Mouse (Mus musculus): ENCODE data around the gene Pagr1a. TPM values are rescaled to one million over a fixed set of nuclear protein-coding genes. Genes with fewer than 3 reads are reported as not detected.
A peak's percentile ranks its signal among the peaks of the same experiment; 100 is the strongest.

The Pagr1a gene
- polyA plus RNA-seq, 1 experiment from 2014 or later: 20.7 TPM

- Histone ChIP-seq H3K4me2 (replicated peaks; ENCODE audit: low read depth, low read length) (peak within 1 kb of the TSS; percentile 73), H3K36me3 (ENCODE audit: insufficient read depth, low read length) (no peaks in the 10 kb centered on the region), H3K9ac (replicated peaks; ENCODE audit: low read depth) (peak within 1 kb of the TSS; percentile 68), H3K4me1 (ENCODE audit: insufficient read depth, low read depth, low read length) (peaks cover 4% of the 10 kb centered on the region; the same call in 1 of the 2 replicates), H3K4me3 (ENCODE audit: low read depth, low read length) (peak within 1 kb of the TSS; percentile 65), H3K27ac (ENCODE audit: low read length) (peak within 1 kb of the TSS; percentile 83), H3K9me3 (ENCODE audit: low read length) (no peaks in the 10 kb centered on the region), H3K27me3 (replicated peaks; ENCODE audit: insufficient read depth, low read length) (no peaks in the 10 kb centered on the region)
- DNase-seq (ENCODE audit: low spot score) (peak; percentile 92), ATAC-seq (peak; percentile 13; the same call in 1 of the 2 replicates)
- WGBS: 10% methylated on average over 11 of the region's 11 CpGs
- TF ChIP-seq CTCF (IDR thresholded peaks at IDR 0.05) (no peak), EP300 (IDR thresholded peaks at IDR 0.05) (no peak)
Observed at GRCm38 (mm10) chr7:127014320-127014719, 2.8 kb downstream of the Pagr1a start, which contains the start of gene Mvp. Gene Mvp, minus strand, starts transcription at chr7:127014621.

DNA sequence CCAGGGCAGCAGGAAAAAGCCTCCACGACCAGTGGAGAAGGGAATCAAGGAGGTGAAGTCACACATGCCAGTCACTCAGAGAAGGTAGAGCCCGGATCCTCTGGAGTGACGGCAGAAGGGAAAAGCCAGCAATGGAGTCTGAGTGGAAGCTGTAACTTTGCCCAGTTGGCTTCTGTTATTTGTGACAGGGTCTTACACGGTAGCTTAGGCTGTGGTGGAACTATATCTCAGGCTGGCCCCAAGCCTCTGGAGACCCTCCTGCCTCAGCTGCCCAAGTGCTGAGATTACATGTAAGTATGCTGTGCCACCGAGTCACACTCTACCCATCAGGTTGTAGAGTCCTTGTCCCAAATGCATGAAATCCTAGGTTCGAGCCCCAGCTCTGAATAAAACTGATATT, 3.8 kb downstream of the Pagr1a start:
- WGBS: 91% methylated on average over 6 of the region's 6 CpGs
- no peaks in the 10 kb centered on the region for H3K36me3 ChIP-seq (ENCODE audit: insufficient read depth, low read length)
- no peak for DNase-seq (ENCODE audit: low spot score)
- no peaks in the 10 kb centered on the region for H3K9me3 ChIP-seq (ENCODE audit: low read length)
- peaks cover 4% of the 10 kb centered on the region; the same call in 1 of the 2 replicates for H3K4me1 ChIP-seq (ENCODE audit: insufficient read depth, low read depth, low read length)
- no peak overlapping the region for H3K9ac ChIP-seq (replicated peaks; ENCODE audit: low read depth)
- ATAC-seq: no peak
- H3K27ac ChIP-seq (ENCODE audit: low read length): no peak overlapping the region
- no peaks in the 10 kb centered on the region for H3K27me3 ChIP-seq (replicated peaks; ENCODE audit: insufficient read depth, low read length)
- TF ChIP-seq CTCF (IDR thresholded peaks at IDR 0.05): no peak
- TF ChIP-seq EP300 (IDR thresholded peaks at IDR 0.05): no peak
- H3K4me3 ChIP-seq (ENCODE audit: low read depth, low read length): no peak overlapping the region
- H3K4me2 ChIP-seq (replicated peaks; ENCODE audit: low read depth, low read length): peak overlapping the region; percentile 73

DNA sequence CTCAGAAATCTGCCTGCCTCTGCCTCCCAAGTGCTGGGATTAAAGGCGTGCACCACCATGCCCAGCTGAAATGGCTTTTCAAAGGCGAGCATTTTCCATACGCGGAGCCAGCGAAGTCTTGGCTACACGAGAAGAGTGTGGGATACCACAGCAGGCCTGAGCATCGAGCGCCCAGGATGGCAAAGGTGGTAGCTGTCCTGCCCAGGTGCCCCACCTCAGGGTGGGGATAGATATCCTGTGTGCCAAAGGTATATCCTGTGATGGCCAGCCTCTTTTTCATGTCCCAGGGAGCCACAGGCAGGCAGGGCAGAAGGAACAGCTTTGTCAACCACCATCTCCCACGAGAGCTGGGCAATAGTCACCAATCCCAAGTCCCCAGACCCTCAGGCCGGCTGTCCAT, 4.3 kb downstream of the Pagr1a start:
- ATAC-seq (no peak), DNase-seq (ENCODE audit: low spot score) (no peak)
- H3K36me3 ChIP-seq (ENCODE audit: insufficient read depth, low read length): no peaks in the 10 kb centered on the region
- no peak overlapping the region for H3K4me3 ChIP-seq (ENCODE audit: low read depth, low read length)
- H3K4me2 ChIP-seq (replicated peaks; ENCODE audit: low read depth, low read length): no peak overlapping the region
- no peak overlapping the region for H3K27ac ChIP-seq (ENCODE audit: low read length)
- TF ChIP-seq CTCF (IDR thresholded peaks at IDR 0.05): no peak
- no peak for TF ChIP-seq EP300 (IDR thresholded peaks at IDR 0.05)
- H3K9ac ChIP-seq (replicated peaks; ENCODE audit: low read depth): no peak overlapping the region
- no peaks in the 10 kb centered on the region for H3K27me3 ChIP-seq (replicated peaks; ENCODE audit: insufficient read depth, low read length)
- peaks cover 4% of the 10 kb centered on the region; the same call in 1 of the 2 replicates for H3K4me1 ChIP-seq (ENCODE audit: insufficient read depth, low read depth, low read length)
- H3K9me3 ChIP-seq (ENCODE audit: low read length): no peaks in the 10 kb centered on the region
- 93% methylated on average over 10 of the region's 10 CpGs for WGBS

- DNase-seq (ENCODE audit: low spot score) (no peak), ATAC-seq (no peak)
- H3K27ac ChIP-seq (ENCODE audit: low read length): no peak overlapping the region
- H3K27me3 ChIP-seq (replicated peaks; ENCODE audit: insufficient read depth, low read length): no peaks in the 10 kb centered on the region
- H3K9me3 ChIP-seq (ENCODE audit: low read length): no peaks in the 10 kb centered on the region
- TF ChIP-seq CTCF (IDR thresholded peaks at IDR 0.05): no peak
- TF ChIP-seq EP300 (IDR thresholded peaks at IDR 0.05): no peak
- no peak overlapping the region for H3K4me2 ChIP-seq (replicated peaks; ENCODE audit: low read depth, low read length)
- 75% methylated on average over 6 of the region's 6 CpGs for whole genome bisulfite sequencing
- peaks cover 4% of the 10 kb centered on the region; the same call in 1 of the 2 replicates for H3K4me1 ChIP-seq (ENCODE audit: insufficient read depth, low read depth, low read length)
- H3K4me3 ChIP-seq (ENCODE audit: low read depth, low read length): no peak overlapping the region
- no peaks in the 10 kb centered on the region for H3K36me3 ChIP-seq (ENCODE audit: insufficient read depth, low read length)
- H3K9ac ChIP-seq (replicated peaks; ENCODE audit: low read depth): no peak overlapping the region
Observed at GRCm38 (mm10) chr7:127012374-127012773, 4.8 kb downstream of the Pagr1a start.

DNA sequence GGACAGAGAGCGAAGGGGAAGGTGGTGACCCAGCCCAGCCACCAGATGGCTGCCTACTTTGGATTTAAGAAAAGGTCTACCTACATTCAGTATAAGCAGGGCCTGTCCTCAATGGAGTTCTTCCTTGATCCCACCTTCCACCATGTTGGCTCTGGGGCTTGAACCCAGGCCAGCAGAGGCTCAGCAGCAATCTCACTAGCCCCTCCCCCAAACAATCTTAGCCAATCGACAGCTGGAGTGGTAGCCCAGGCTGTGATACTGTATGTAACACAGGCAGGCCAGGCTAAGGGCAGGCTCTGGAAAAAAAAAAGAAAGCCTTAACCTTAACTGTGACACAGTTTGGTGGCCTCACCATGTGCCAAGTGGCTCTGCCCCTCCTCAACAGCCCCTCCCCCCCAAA, 5.4 kb downstream of the Pagr1a start:
- Histone ChIP-seq H3K27ac (ENCODE audit: low read length) (no peak overlapping the region), H3K4me3 (ENCODE audit: low read depth, low read length) (no peak overlapping the region), H3K4me2 (replicated peaks; ENCODE audit: low read depth, low read length) (no peak overlapping the region), H3K36me3 (ENCODE audit: insufficient read depth, low read length) (no peaks in the 10 kb centered on the region), H3K4me1 (ENCODE audit: insufficient read depth, low read depth, low read length) (peaks cover 4% of the 10 kb centered on the region; the same call in 1 of the 2 replicates), H3K9ac (replicated peaks; ENCODE audit: low read depth) (no peak overlapping the region), H3K9me3 (ENCODE audit: low read length) (no peaks in the 10 kb centered on the region), H3K27me3 (replicated peaks; ENCODE audit: insufficient read depth, low read length) (no peaks in the 10 kb centered on the region)
- TF ChIP-seq EP300 (IDR thresholded peaks at IDR 0.05) (no peak), CTCF (IDR thresholded peaks at IDR 0.05) (no peak)
- DNase-seq (ENCODE audit: low spot score) (no peak), ATAC-seq (no peak)
- WGBS: 60% methylated on average over 2 of the region's 2 CpGs

DNA sequence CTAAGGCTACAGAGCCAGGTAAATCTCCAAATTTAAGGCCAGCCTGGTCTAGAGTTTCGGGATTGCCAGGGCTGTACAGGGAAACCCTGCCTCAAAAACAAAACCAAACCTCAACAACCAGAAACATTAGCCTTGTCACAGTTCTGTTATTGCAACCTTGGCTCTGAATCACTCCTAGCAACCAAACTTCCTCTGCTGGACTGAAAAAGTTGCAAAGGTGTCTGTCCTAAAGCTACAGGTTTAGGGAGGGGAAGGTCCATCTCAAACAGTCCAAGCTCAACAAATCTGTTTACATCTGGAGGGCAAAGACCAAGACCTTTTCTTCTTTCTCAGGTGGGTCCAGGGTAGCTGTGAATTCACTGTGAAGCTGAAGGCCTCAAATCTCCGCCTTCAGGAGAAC, 6.1 kb downstream of the Pagr1a start:
- TF ChIP-seq EP300 (IDR thresholded peaks at IDR 0.05) (no peak), CTCF (IDR thresholded peaks at IDR 0.05) (no peak)
- Histone ChIP-seq H3K36me3 (ENCODE audit: insufficient read depth, low read length) (no peaks in the 10 kb centered on the region), H3K9me3 (ENCODE audit: low read length) (no peaks in the 10 kb centered on the region), H3K4me3 (ENCODE audit: low read depth, low read length) (no peak overlapping the region), H3K4me1 (ENCODE audit: insufficient read depth, low read depth, low read length) (peaks cover 4% of the 10 kb centered on the region; the same call in 1 of the 2 replicates), H3K27ac (ENCODE audit: low read length) (no peak overlapping the region), H3K9ac (replicated peaks; ENCODE audit: low read depth) (no peak overlapping the region), H3K27me3 (replicated peaks; ENCODE audit: insufficient read depth, low read length) (no peaks in the 10 kb centered on the region), H3K4me2 (replicated peaks; ENCODE audit: low read depth, low read length) (no peak overlapping the region)
- ATAC-seq (no peak), DNase-seq (ENCODE audit: low spot score) (no peak)
- 85% methylated on average over 2 of the region's 2 CpGs for WGBS
